In genomic region chr10:30655655-30656054, GRCm38 (mm10) we compare ENCODE assay signal across 8 mouse cellular contexts. TPM values are rescaled to one million over a fixed set of nuclear protein-coding genes. Genes with fewer than 3 reads are reported as not detected.
DNase-seq lines count a peak whose midpoint lies in the region; ATAC-seq and TF ChIP-seq lines count a peak whose summit lies in the region.

No protein-coding gene starts in this region.

- WGBS in heart, embryonic 12.5 days = 20% methylated on average over 5 of the region's 5 CpGs
- 1% methylated on average over 5 of the region's 5 CpGs for WGBS in kidney, postnatal 0 days

- no peaks in the 10 kb centered on the region for H3K9me3 ChIP-seq in heart, embryonic 12.5 days (replicated peaks)
- H3K9me3 ChIP-seq in kidney, postnatal 0 days (replicated peaks; ENCODE audit: low read length) = no peaks in the 10 kb centered on the region

- H3K27me3 ChIP-seq in heart, embryonic 12.5 days (replicated peaks) = no peaks in the 10 kb centered on the region
- no peaks in the 10 kb centered on the region for H3K27me3 ChIP-seq in kidney, postnatal 0 days (ENCODE audit: insufficient read depth, low read length)

- H3K4me3 ChIP-seq in heart, embryonic 12.5 days = peak overlapping the region; percentile 34
- peak overlapping the region; percentile 43 for H3K4me3 ChIP-seq in kidney, postnatal 0 days (replicated peaks; ENCODE audit: low read depth, low read length)
- no peak overlapping the region for H3K4me3 ChIP-seq in layer of hippocampus, adult 2 months

- no peak for TF ChIP-seq CTCF in kidney, postnatal 0 days (IDR thresholded peaks at IDR 0.05; ENCODE audit: low read depth)
- TF ChIP-seq CTCF in layer of hippocampus, adult 2 months (conservative IDR thresholded peaks at IDR 0.05) = no peak

- no peak overlapping the region for H3K27ac ChIP-seq in heart, embryonic 12.5 days (ENCODE audit: poor library complexity, severe bottlenecking)
- peak overlapping the region; percentile 76 for H3K27ac ChIP-seq in kidney, postnatal 0 days
- no peak overlapping the region for H3K27ac ChIP-seq in layer of hippocampus, adult 2 months

- intact Hi-C loops in heart, postnatal 36 days (cut with DNase I) = no loop called here

- DNase-seq in heart, postnatal 36 days = no peak
- DNase-seq in embryo, embryonic 11.5 days (ENCODE audit: low read depth, low spot score) = peak; percentile 37
- DNase-seq in kidney, postnatal 0 days (ENCODE audit: low spot score) = peak; percentile 89
- DNase-seq in layer of hippocampus, adult 2 months (ENCODE audit: low spot score in 2 of 2) = no peak
- DNase-seq in frontal cortex, postnatal 36 days (ENCODE audit: low spot score in 2 of 2) = no peak
- no peak for DNase-seq in layer of hippocampus, adult 11-12 months (ENCODE audit: low spot score)

- H3K4me2 ChIP-seq in heart, embryonic 12.5 days = peak overlapping the region; percentile 60
- peak overlapping the region; percentile 70 for H3K4me2 ChIP-seq in kidney, postnatal 0 days (ENCODE audit: low read length)

- H3K4me1 ChIP-seq in heart, embryonic 12.5 days (replicated peaks) = peaks cover 4% of the 10 kb centered on the region
- H3K4me1 ChIP-seq in kidney, postnatal 0 days (replicated peaks; ENCODE audit: insufficient read depth, low read length) = no peaks in the 10 kb centered on the region

- H3K36me3 ChIP-seq in heart, embryonic 12.5 days = peaks cover 34% of the 10 kb centered on the region
- 0 out of 2 replicates have a peak, but pooled peaks cover 12% of the 10 kb centered on the region for H3K36me3 ChIP-seq in kidney, postnatal 0 days (ENCODE audit: insufficient read depth, low read length)

- H3K9ac ChIP-seq in heart, embryonic 12.5 days = 0 out of 2 replicates have a peak overlapping the region, but pooled peaks have one; percentile 58
- peak overlapping the region; percentile 54; the same call in 1 of the 2 replicates for H3K9ac ChIP-seq in kidney, postnatal 0 days (ENCODE audit: low read depth, low read length)

- no peak for ATAC-seq in heart, embryonic 12.5 days (ENCODE audit: insufficient number of reproducible peaks, low FRiP score)
- peak; percentile 84 for ATAC-seq in kidney, postnatal 0 days (replicated peaks; ENCODE audit: low FRiP score, low read depth)
- ATAC-seq in monocyte, adult 5-6 weeks (replicated peaks; ENCODE audit: insufficient number of reproducible peaks, low FRiP score, low TSS enrichment, poor library complexity, severe bottlenecking) = peak; percentile 45

RNA-seq across cellular contexts. Expression of gene Hint3, which starts 26.2 kb away (rescaled TPM):
- polyA plus RNA-seq in heart, embryonic 12.5 days (2016; fragmentation: Nextera tagmentation; extraction: Ambion mirVana) = 29.2 and 32.8 TPM in 2 replicates
- total RNA-seq in heart, postnatal 36 days (2021) = 10 to 100 TPM; 79.6 to 89.7 TPM
- 42.1 and 45.3 TPM in 2 replicates for polyA plus RNA-seq in kidney, postnatal 0 days (2015; fragmentation: Nextera tagmentation; extraction: Ambion mirVana)
- 18.7 to 22.6 TPM (median 19.9 TPM) in 3 replicates for total RNA-seq in monocyte, adult 5-6 weeks (2017)
- total RNA-seq in layer of hippocampus, adult 2 months (2021) = 10 to 100 TPM; 36.3 to 38.1 TPM

RNA-seq across cellular contexts. Expression of gene Trmt11, which starts 55.1 kb away (rescaled TPM):
- polyA plus RNA-seq in heart, embryonic 12.5 days (2016; fragmentation: Nextera tagmentation; extraction: Ambion mirVana) = 18.6 and 20.3 TPM in 2 replicates
- 1 to 10 TPM; 6.1 to 6.4 TPM for total RNA-seq in heart, postnatal 36 days (2021)
- 23.5 and 24.3 TPM in 2 replicates for polyA plus RNA-seq in kidney, postnatal 0 days (2015; fragmentation: Nextera tagmentation; extraction: Ambion mirVana)
- total RNA-seq in monocyte, adult 5-6 weeks (2017) = 9.3 to 29.2 TPM (median 18.8 TPM) in 3 replicates
- total RNA-seq in layer of hippocampus, adult 2 months (2021) = 10 to 100 TPM; 10.1 to 10.9 TPM

Comparison
In these comparisons a context has a peak if more than half of its experiments do, and no peak if none do; other contexts are left out.
1. DNase-seq: peak in embryo, embryonic 11.5 days (single experiment) and kidney, postnatal 0 days (single experiment); none in heart, postnatal 36 days (0 of 2), layer of hippocampus, adult 2 months (0 of 2), frontal cortex, postnatal 36 days (0 of 2) and layer of hippocampus, adult 11-12 months (single experiment).